Mouse (Mus musculus) spleen, postnatal 14 days (tissue): Measurements from ENCODE around the gene Atxn2l.

Experiments used
- DNase-seq, 2 experiments: peaks; one replicate each; pipeline ENCODE4 v3.0.0; 2021 to 2022; ENCODE audit warnings: low spot score in 2 of 2

The Atxn2l gene

GRCm38 (mm10) chr7:126463004-126463403, 40.2 kb downstream of the Atxn2l start, which contains the start of gene Atp2a1:
Gene Atp2a1, minus strand, starts transcription at chr7:126463108.
- DNase-seq, result no peak

DNA sequence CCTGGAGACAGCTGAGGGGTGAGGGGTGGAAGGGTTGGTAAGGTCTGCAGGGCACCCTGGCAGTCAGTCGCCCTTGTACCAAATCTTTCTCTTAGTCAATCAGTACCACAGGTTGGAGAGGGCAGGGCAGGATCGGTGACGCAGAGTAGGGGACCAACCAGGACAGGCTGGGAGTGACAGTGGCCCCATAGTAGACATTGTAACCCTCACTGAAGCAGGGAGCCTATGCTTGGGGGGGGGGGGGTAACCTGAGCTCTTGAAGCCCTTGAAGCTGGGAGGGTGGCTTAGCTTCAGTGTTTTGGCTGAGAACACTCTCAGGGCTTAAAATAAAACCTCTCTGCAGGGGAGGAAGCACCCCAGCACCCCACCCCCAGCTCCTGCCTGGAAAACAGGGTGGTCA, 41.6 kb downstream of the Atxn2l start:
- DNase-seq, result no peak

DNA sequence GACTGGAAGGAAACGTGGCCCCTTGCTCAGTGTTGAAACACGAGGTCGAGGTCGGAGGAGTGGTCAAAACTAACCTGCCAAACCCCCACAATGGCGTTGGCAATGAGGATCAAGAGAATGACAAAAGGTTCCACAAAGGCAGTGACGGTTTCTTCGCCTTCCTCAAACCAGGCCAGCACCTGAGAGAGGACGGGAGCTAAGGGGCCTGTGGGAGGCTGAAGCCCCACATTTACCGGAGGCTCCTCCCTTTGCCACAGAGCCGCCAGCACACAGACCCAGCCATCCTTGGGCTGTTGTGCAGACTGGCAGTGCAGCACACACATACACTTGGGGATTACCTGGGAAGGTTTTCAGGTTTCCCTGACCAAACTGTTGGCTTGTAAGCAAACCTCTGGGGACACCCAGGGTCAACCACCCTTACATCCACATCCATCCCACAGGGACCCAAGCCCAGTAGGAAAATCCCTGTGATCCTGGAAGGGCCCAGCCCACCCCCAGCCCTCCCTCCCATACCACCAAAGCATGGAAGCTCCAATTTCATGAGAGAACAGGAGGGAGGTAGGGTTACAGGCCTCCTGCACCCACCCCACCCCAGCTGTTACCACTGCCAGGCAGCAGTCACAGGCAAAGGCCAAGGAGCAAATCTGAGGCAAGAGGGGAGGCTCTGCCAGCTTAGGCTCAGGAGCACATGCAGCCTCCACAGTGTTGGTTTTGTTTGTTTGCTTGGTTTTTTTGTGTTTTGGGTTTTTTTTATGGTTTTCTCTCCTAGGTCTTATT, 42.4 kb downstream of the Atxn2l start:
- no peak for DNase-seq

DNA sequence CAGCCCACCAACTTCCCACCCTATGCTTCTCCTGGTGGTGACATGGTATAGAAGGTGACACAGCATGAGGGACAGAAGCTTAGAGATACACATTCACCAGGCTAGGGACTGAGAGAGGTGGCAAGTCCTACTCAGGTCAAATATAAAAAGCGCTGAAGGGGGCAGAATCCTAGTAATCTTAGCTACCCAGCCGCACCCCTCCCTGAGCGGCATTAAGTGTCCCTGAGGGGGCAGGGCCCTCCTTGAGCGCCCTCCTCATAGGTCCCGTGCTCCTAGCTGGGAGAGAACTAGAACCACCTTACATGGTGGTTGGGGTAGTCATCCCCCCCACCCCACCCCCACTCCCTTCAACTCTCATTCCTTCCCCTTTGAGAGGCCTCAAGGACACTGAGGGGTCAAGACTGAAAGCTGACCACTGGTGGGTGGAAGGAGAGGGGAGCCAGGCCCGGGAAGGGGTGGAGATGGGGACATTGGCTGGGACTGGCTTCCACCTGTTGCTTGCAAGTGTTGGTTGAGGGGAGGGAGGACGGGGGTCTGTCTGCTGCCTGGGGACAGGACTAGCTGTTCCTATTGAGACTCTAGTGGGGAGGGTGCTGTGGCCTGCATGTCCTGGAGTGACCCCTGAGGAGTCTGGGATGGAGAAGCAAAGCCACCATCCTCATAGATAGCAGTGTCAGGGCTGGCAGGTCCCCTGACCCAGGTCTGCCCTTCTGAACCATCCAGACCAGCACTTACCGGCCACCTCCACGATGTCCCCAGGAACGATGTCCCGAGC, 44.2 kb downstream of the Atxn2l start:
- DNase-seq, result no peak

GRCm38 (mm10) chr7:126458225-126458624, 45.0 kb downstream of the Atxn2l start:
- DNase-seq, result no peak

DNA sequence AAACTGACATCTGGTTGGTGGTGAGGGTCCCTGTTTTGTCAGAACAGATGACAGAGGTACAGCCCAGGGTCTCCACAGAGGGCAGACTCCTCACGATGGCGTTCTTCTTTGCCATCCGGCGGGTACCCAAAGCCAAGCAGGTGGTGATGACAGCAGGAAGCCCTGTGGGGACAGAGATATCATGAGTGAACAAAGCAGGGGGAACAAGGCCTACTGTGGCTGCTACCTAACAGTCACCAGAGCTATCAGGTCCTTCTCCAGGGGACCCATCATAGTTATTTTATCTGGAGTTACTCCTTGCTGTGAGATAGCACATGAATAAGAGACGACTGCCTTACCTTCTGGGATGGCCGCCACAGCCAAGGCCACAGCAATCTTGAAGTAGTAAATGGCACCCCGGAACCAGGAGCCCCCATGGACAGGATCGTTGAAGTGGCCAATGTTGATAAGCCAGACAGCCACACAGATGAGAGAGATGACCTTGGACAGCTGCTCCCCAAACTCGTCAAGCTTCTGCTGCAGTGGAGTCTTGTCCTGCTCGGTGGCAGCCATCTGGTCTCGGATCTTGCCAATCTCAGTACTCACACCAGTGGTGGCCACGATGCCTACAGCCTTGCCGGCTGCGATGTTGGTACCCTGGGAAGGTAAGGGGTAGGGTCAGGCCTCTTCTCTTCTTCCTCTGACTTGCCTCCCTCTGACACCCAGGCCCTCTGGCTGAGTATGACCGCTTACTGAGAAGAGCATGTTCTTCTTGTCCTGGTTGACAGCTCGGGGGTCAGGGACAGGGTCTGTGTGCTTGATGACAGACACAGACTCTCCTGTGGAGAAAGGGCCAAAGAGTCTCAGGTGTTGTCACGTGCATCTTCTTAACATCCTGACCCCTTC, 46.6 kb downstream of the Atxn2l start:
- DNase-seq, result no peak

DNA sequence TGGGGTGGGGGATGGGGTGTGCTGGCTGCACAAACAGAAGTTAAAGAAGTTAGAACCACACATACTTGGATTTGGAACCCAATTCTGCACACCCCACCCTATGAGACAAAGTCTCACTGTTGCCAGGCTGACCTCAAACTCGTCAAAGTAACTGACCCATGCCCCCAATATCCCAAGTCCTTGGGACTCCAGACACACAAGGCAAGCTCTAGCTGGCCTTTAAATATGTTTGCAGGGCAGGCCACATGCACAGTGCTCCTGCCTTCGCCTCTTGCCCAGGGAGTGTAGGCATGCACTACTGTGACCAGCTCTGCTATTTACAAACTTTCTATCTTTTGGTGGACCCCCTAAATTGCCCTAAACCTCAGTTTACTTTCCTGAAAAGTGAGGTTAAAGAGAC, 48.0 kb downstream of the Atxn2l start:
- DNase-seq, result no peak

GRCm38 (mm10) chr7:126453861-126454260, 49.4 kb downstream of the Atxn2l start:
- DNase-seq, result no peak

DNA sequence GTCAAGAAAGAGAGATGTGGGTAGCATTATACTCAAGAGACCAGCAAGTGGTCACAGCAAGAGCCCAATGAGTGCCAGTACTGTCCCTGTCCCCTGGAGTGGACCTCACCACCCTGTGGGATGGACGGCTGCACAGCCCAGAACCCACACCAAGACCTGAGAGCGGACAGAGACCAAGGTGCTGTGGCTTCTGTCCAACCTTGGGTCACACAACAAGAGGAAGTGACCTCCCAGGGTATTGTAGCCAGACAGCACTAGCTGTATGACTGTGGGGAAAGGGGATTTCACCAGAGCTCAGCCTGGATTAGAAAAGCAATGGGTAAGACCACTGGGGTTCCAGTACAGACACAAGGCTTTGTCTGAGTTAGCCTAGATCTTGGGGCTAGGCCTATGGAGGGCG, 51.0 kb downstream of the Atxn2l start:
- no peak for DNase-seq

DNA sequence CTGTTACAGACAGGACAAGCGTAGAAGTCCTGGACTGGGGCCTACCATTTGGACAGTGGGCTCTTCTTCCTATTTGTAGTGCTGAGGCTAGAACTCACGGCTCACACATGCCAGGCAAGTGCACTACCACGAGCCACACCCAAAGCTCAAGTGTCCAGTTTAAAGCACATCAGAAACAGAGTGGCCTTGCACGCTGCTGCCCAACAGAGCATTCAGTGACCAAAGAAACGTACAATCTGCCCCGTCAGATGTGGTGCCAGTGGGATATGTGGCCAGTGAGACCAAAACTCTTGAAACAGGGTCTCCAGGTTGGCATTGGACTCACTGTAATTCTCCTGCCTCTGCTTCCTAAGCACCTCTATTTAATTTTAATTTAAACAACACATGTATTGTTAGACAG, 52.6 kb downstream of the Atxn2l start:
- no peak for DNase-seq

- DNase-seq, result no peak
Observed at GRCm38 (mm10) chr7:126449991-126450390, 53.2 kb downstream of the Atxn2l start.

DNA sequence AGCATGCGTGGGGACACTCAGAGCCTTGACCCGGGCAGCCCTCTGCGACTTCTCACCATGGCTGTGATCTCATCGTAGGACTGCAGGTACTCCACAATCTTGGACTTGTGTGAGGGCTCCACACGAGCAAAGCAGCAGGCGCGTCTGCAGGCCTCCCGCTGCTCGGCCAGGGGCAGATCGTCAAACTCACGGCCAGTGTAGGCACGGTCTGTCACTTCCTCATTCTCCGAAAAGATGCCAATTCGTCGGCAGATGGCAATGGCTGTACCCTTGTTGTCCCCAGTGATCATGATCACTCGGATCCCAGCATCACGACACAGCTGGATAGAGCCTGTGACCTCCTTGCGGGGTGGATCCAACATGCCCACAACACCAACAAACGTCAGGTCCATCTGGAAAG, 54.8 kb downstream of the Atxn2l start:
- DNase-seq, result no peak

DNA sequence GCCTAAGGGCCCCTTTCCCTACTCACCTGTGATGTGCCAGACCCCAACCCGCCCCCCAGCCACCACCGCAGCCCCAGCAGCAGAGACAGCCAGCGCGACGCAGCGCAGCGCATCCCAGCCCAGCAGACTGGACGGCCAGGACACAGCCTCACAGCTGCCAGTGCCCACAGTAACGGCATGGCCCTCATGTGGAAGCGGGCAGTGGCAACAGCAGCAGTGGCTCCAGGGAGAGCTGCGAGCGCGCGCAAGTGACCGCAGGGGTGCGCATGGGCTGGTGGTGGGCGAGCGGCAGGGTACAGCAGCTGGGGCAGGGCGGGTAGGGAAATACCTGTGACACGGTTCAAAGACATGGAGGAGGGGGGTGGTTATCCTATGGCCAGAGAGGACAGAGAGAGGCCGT, 57.0 kb downstream of the Atxn2l start:
- DNase-seq, result no peak

DNA sequence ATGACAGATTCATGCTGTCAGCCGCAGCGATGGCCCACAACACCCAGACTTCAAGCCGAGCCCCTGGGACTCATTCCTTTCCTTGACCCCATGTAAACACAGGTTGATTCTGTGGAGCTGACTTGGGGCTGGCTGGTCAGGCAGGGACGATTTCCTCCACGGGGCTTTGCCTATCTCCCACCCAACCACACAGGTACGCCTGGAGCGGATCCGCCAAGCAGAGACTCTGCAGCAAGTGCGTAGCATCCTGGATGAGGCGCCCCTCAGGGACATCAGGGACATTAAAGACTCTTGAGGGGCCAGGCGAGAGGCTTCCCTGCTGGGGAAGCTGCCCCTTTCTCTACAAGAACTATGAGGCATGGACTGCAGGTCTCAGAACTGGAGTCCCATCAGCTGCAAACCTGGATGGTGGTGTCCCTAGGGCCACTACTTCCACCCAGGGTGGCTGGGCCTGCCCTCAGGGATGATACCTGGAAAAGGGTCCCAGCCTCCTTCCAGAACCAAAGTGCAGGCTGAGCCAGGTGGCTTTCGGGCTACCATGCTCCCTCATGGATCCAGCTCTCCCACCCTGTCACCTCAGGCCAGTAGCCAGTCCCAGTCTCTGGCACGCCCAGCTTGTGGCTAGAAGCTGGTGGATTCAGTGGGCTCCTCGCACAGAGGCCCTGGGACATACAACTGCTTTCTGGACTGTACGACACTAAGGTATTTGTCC, 58.0 kb downstream of the Atxn2l start:
- DNase-seq, result no peak

DNA sequence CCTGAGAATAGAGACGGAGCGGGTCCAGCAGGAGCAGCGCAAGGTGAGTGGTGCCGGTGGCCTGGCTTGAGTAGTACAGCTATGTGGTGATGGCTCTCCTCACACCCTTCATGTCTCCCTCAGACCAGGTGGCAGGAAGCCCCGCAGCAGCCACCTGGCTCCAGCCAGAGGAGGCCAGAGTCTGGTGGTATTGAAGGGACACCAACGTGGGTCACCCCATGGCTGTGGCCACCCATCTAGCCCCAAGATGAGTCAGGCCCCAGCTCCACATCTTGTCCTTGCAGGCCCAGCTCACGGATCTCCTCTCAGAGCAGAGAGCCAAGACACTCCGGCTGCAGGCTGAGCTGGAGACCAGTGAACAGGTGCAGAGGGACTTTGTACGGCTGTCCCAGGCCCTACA, 58.7 kb downstream of the Atxn2l start:
- DNase-seq, result no peak

DNA sequence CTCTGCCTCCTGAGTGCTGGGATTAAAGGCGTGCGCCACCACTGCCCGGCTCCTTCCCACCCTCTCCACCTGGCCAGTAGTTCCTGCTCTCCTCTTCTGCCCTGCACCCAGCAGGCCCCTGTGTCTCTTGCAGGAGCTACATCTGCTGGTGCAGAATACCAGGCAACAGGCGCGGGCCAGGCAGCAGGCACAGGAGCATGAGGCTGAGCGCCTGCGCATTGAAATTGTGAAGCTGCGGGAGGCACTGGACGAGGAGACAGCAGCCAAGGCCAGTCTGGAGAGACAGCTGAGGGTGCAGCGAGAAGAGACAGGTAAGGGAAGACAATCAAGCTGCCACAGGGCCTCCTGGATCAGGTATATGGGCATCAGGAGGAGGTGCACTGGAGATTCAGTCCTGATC, 59.2 kb downstream of the Atxn2l start:
- no peak for DNase-seq
